Mouse (Mus musculus) right cerebral cortex, adult 18-20 months (tissue): ENCODE measurements around the gene Cwc22.

Source experiments
- DNase-seq: peaks from one replicate; pipeline ENCODE4 v3.0.0; 2022; ENCODE audit warnings: mixed read lengths

The Cwc22 gene

GRCm38 (mm10) chr2:77962450-77963193, 16.4 kb upstream of the Cwc22 start:
- no peak for DNase-seq

- no peak for DNase-seq
Observed at GRCm38 (mm10) chr2:77961256-77961655, 15.1 kb upstream of the Cwc22 start.

- no peak for DNase-seq
Observed at GRCm38 (mm10) chr2:77960711-77961110, 14.5 kb upstream of the Cwc22 start.

- DNase-seq, result no peak
Observed at GRCm38 (mm10) chr2:77959341-77959740, 13.2 kb upstream of the Cwc22 start.

- DNase-seq, result no peak
Observed at GRCm38 (mm10) chr2:77951415-77951913, 5.3 kb upstream of the Cwc22 start.

GRCm38 (mm10) chr2:77950111-77950510, 3.9 kb upstream of the Cwc22 start:
- DNase-seq, result no peak

GRCm38 (mm10) chr2:77949521-77949920, 3.3 kb upstream of the Cwc22 start:
- DNase-seq, result no peak

- DNase-seq, result no peak
Observed at GRCm38 (mm10) chr2:77948921-77949320, 2.7 kb upstream of the Cwc22 start.

- DNase-seq, result no peak
Observed at GRCm38 (mm10) chr2:77948126-77948525, 2.0 kb upstream of the Cwc22 start.

- DNase-seq, result no peak
Observed at GRCm38 (mm10) chr2:77947161-77947870, 1.1 kb upstream of the Cwc22 start.

- DNase-seq, result no peak
Observed at GRCm38 (mm10) chr2:77944860-77945595, 1.1 kb downstream of the Cwc22 start.

GRCm38 (mm10) chr2:77944281-77944680, 1.9 kb downstream of the Cwc22 start:
- DNase-seq, result no peak

- no peak for DNase-seq
Observed at GRCm38 (mm10) chr2:77941944-77942343, 4.2 kb downstream of the Cwc22 start.

GRCm38 (mm10) chr2:77938317-77938716, 7.9 kb downstream of the Cwc22 start:
- DNase-seq, result no peak

- no peak for DNase-seq
Observed at GRCm38 (mm10) chr2:77937818-77938217, 8.4 kb downstream of the Cwc22 start.

- no peak for DNase-seq
Observed at GRCm38 (mm10) chr2:77934138-77934537, 12.0 kb downstream of the Cwc22 start.

GRCm38 (mm10) chr2:77933630-77934029, 12.5 kb downstream of the Cwc22 start:
- DNase-seq, result peak; percentile 40

GRCm38 (mm10) chr2:77931958-77932357, 14.2 kb downstream of the Cwc22 start:
- DNase-seq, result no peak

GRCm38 (mm10) chr2:77928352-77928751, 17.8 kb downstream of the Cwc22 start:
- DNase-seq, result peak; percentile 29

- no peak for DNase-seq
Observed at GRCm38 (mm10) chr2:77926468-77926867, 19.7 kb downstream of the Cwc22 start.

- no peak for DNase-seq
Observed at GRCm38 (mm10) chr2:77925997-77926396, 20.2 kb downstream of the Cwc22 start.

GRCm38 (mm10) chr2:77925187-77925924, 20.8 kb downstream of the Cwc22 start:
- DNase-seq, result no peak

- no peak for DNase-seq
Observed at GRCm38 (mm10) chr2:77924003-77924402, 22.2 kb downstream of the Cwc22 start.
